Mouse (Mus musculus) forebrain, embryonic 13.5 days (tissue): ENCODE results near the gene Onecut1. TPM values are rescaled to one million over a fixed set of nuclear protein-coding genes. Genes with fewer than 3 reads are reported as not detected.

Experiments used
- ATAC-seq: fragments of 200-750 bp; cut with Nextera tagmentation; 2 replicates; pipeline ENCODE4 v1.8.0; 2017
- H3K27ac ChIP-seq: fragments of 300-500 bp; sonication (generic); 2 replicates; pipeline ENCODE4 v1.5.1; 2015; ENCODE audit warnings: inconsistent platforms, mild to moderate bottlenecking, moderate library complexity
- H3K27me3 ChIP-seq: fragments of 300-500 bp; sonication (generic); 2 replicates; pipeline ENCODE4 v1.6.1; 2015; ENCODE audit warnings: mild to moderate bottlenecking, inconsistent platforms
- H3K36me3 ChIP-seq: fragments of 300-500 bp; sonication (generic); 2 replicates; pipeline ENCODE4 v1.6.1; 2015; ENCODE audit warnings: mild to moderate bottlenecking, inconsistent platforms; ENCODE audit not compliant: poor library complexity, severe bottlenecking
- H3K4me1 ChIP-seq: fragments of 300-500 bp; sonication (generic); 2 replicates; pipeline ENCODE4 v1.6.1; 2015; ENCODE audit warnings: inconsistent platforms
- H3K4me2 ChIP-seq: fragments of 300-500 bp; sonication (generic); 2 replicates; pipeline ENCODE4 v1.6.1; 2015; ENCODE audit warnings: inconsistent platforms, mild to moderate bottlenecking, moderate library complexity
- H3K4me3 ChIP-seq: fragments of 300-500 bp; sonication (generic); 2 replicates; pipeline ENCODE4 v1.5.1; 2015; ENCODE audit warnings: mild to moderate bottlenecking, inconsistent platforms
- H3K9ac ChIP-seq: fragments of 300-500 bp; sonication (generic); 2 replicates; pipeline ENCODE4 v1.6.1; 2015; ENCODE audit warnings: mild to moderate bottlenecking, inconsistent platforms
- H3K9me3 ChIP-seq: fragments of 300-500 bp; sonication (generic); replicated peaks from 2 replicates; pipeline ENCODE4 v1.6.1; 2016; ENCODE audit warnings: inconsistent platforms
- WGBS: fragments of 180-500 bp; shearing (Covaris S2); methylation state at CpG from one replicate; pipeline ENCODE4 v1.1.7; 2015; 5-methylcytosine and 5-hydroxymethylcytosine counted together
- polyA plus RNA-seq: library from polyadenylated mRNA; unstranded; fragments of >200 nt; fragmentation: Nextera tagmentation; extraction: Ambion mirVana; gene quantifications from 2 replicates; pipeline ENCODE4 v1.2.1, GENCODE M21; 2015

Gene Onecut1
- polyA plus RNA-seq, 1 experiment from 2014 or later, result 1.2 TPM

- Histone ChIP-seq H3K27ac (no peak overlapping the region), H3K27me3 (no peaks in the 10 kb centered on the region), H3K36me3 (no peaks in the 10 kb centered on the region), H3K4me3 (no peak overlapping the region), H3K4me2 (no peak overlapping the region), H3K9ac (no peak overlapping the region), H3K4me1 (peaks cover 26% of the 10 kb centered on the region), H3K9me3 (no peaks in the 10 kb centered on the region)
- 88% methylated on average over 6 of the region's 6 CpGs for WGBS
- ATAC-seq, result no peak
Observed at GRCm38 (mm10) chr9:74923291-74923977, 61.7 kb downstream of the Onecut1 start.

GRCm38 (mm10) chr9:74925220-74925769, 63.6 kb downstream of the Onecut1 start:
- Histone ChIP-seq H3K27me3 (no peaks in the 10 kb centered on the region), H3K27ac (peak overlapping the region; percentile 55), H3K9ac (no peak overlapping the region), H3K9me3 (no peaks in the 10 kb centered on the region), H3K4me2 (no peak overlapping the region), H3K4me3 (no peak overlapping the region), H3K36me3 (no peaks in the 10 kb centered on the region), H3K4me1 (peaks cover 26% of the 10 kb centered on the region)
- peak; percentile 85 for ATAC-seq
- WGBS, result 4% methylated on average over 10 of the region's 10 CpGs

- Histone ChIP-seq H3K4me1 (peaks cover 16% of the 10 kb centered on the region), H3K9me3 (no peaks in the 10 kb centered on the region), H3K27ac (no peak overlapping the region), H3K36me3 (no peaks in the 10 kb centered on the region), H3K9ac (no peak overlapping the region), H3K4me2 (no peak overlapping the region), H3K4me3 (no peak overlapping the region), H3K27me3 (no peaks in the 10 kb centered on the region)
- WGBS, result 92% methylated on average over 4 of the region's 4 CpGs
- no peak for ATAC-seq
Observed at GRCm38 (mm10) chr9:74929981-74930423, 68.3 kb downstream of the Onecut1 start.

- Histone ChIP-seq H3K36me3 (no peaks in the 10 kb centered on the region), H3K4me3 (no peak overlapping the region), H3K9me3 (no peaks in the 10 kb centered on the region), H3K27me3 (no peaks in the 10 kb centered on the region), H3K4me2 (no peak overlapping the region), H3K9ac (no peak overlapping the region), H3K27ac (no peak overlapping the region), H3K4me1 (peaks cover 9% of the 10 kb centered on the region)
- no peak for ATAC-seq
- WGBS, result 81% methylated on average over 5 of the region's 5 CpGs
Observed at GRCm38 (mm10) chr9:74930653-74931052, 68.9 kb downstream of the Onecut1 start.

- H3K36me3 ChIP-seq, result no peaks in the 10 kb centered on the region
- H3K27ac ChIP-seq, result no peak overlapping the region
- H3K4me2 ChIP-seq, result no peak overlapping the region
- H3K4me1 ChIP-seq, result peaks cover 4% of the 10 kb centered on the region; the same call in 1 of the 2 replicates
- no peaks in the 10 kb centered on the region for H3K27me3 ChIP-seq
- no peaks in the 10 kb centered on the region for H3K9me3 ChIP-seq
- ATAC-seq, result no peak
- no peak overlapping the region for H3K9ac ChIP-seq
- 91% methylated on average over 3 of the region's 3 CpGs for WGBS
- no peak overlapping the region for H3K4me3 ChIP-seq
Observed at GRCm38 (mm10) chr9:74935289-74935688, 73.6 kb downstream of the Onecut1 start.

- no peak for ATAC-seq
- peaks cover 4% of the 10 kb centered on the region; the same call in 1 of the 2 replicates for H3K4me1 ChIP-seq
- H3K9me3 ChIP-seq, result no peaks in the 10 kb centered on the region
- no peak overlapping the region for H3K4me3 ChIP-seq
- H3K36me3 ChIP-seq, result no peaks in the 10 kb centered on the region
- H3K27ac ChIP-seq, result no peak overlapping the region
- WGBS, result 90% methylated on average over 3 of the region's 3 CpGs
- H3K27me3 ChIP-seq, result no peaks in the 10 kb centered on the region
- no peak overlapping the region for H3K9ac ChIP-seq
- H3K4me2 ChIP-seq, result no peak overlapping the region
Observed at GRCm38 (mm10) chr9:74937761-74938160, 76.0 kb downstream of the Onecut1 start.

GRCm38 (mm10) chr9:74938670-74939534, 77.2 kb downstream of the Onecut1 start:
- H3K4me2 ChIP-seq, result no peak overlapping the region
- no peak for ATAC-seq
- no peaks in the 10 kb centered on the region for H3K4me1 ChIP-seq
- no peak overlapping the region for H3K4me3 ChIP-seq
- WGBS, result 87% methylated on average over 12 of the region's 12 CpGs
- H3K9me3 ChIP-seq, result no peaks in the 10 kb centered on the region
- H3K27ac ChIP-seq, result no peak overlapping the region
- no peak overlapping the region for H3K9ac ChIP-seq
- no peaks in the 10 kb centered on the region for H3K27me3 ChIP-seq
- H3K36me3 ChIP-seq, result no peaks in the 10 kb centered on the region

Other genes with a start within 250 kb of the Onecut1 start
- 25.7 and 28.4 TPM in 2 replicates for gene Fam214a, start 91.0 kb downstream of the Onecut1 start, polyA plus RNA-seq
- 282 and 301 TPM in 2 replicates for gene Arpp19, start 175.7 kb downstream of the Onecut1 start, polyA plus RNA-seq
- gene Myo5a, start 209.1 kb downstream of the Onecut1 start, polyA plus RNA-seq, result 25.7 and 26.9 TPM in 2 replicates